Mouse (Mus musculus) ES-Bruce4 (cell line): ENCODE data around the gene Xpo6. TPM values are rescaled to one million over a fixed set of nuclear protein-coding genes. Genes with fewer than 3 reads are reported as not detected.

Experiments
- H3K27ac ChIP-seq: 2 replicates; pipeline ENCODE4 v1.5.1; 2012; ENCODE audit warnings: low read length, inconsistent platforms; ENCODE audit not compliant: insufficient read depth
- H3K27me3 ChIP-seq: 2 replicates; pipeline ENCODE4 v1.6.1; 2012; ENCODE audit warnings: mild to moderate bottlenecking, low read length, inconsistent platforms; ENCODE audit not compliant: control insufficient read depth, poor library complexity, insufficient read depth, severe bottlenecking
- H3K36me3 ChIP-seq: 2 replicates; pipeline ENCODE4 v1.6.1; 2012; ENCODE audit warnings: inconsistent platforms, mild to moderate bottlenecking, low read length, moderate library complexity; ENCODE audit not compliant: control insufficient read depth, poor library complexity, insufficient read depth, severe bottlenecking
- H3K4me1 ChIP-seq: one replicate; pipeline ENCODE4 v1.8.1; 2011; ENCODE audit warnings: low read length; ENCODE audit not compliant: control insufficient read depth, insufficient read depth
- H3K4me3 ChIP-seq: 2 replicates; pipeline ENCODE4 v1.5.1; 2011; ENCODE audit warnings: low read depth, mild to moderate bottlenecking, low read length
- H3K9ac ChIP-seq: 2 replicates; pipeline ENCODE4 v1.6.1; 2012; ENCODE audit warnings: low read depth, mild to moderate bottlenecking, inconsistent platforms; ENCODE audit not compliant: poor library complexity, severe bottlenecking
- H3K9me3 ChIP-seq: replicated peaks from 2 replicates; pipeline ENCODE4 v1.6.1; 2012; ENCODE audit warnings: mild to moderate bottlenecking, low read length, inconsistent platforms; ENCODE audit not compliant: control insufficient read depth, poor library complexity, insufficient read depth, severe bottlenecking
- CTCF ChIP-seq: IDR thresholded peaks from one replicate; pipeline ENCODE4 v1.8.1; 2011; ENCODE audit warnings: low read depth, low read length
- EP300 ChIP-seq: IDR thresholded peaks from 2 replicates; pipeline ENCODE4 v1.6.1; 2011; ENCODE audit warnings: low read depth, low read length; ENCODE audit not compliant: insufficient read depth
- POLR2A ChIP-seq: IDR thresholded peaks from one replicate; pipeline ENCODE4 v1.8.1; 2011; ENCODE audit warnings: low read length; ENCODE audit not compliant: insufficient read depth
- polyA plus RNA-seq: library from polyadenylated mRNA; stranded (reverse); fragments of >200 nt; gene quantifications from 2 replicates; pipeline ENCODE4 v1.2.4, GENCODE M21; 2011; ENCODE audit warnings: low read depth; ENCODE audit not compliant: missing spikeins, insufficient read depth, insufficient read length

The Xpo6 gene
- polyA plus RNA-seq, 1 experiment: 126 TPM

GRCm38 (mm10) chr7:126053618-126054017, 146.7 kb downstream of the Xpo6 start:
- Histone ChIP-seq H3K27me3 (no peaks in the 10 kb centered on the region), H3K36me3 (no peaks in the 10 kb centered on the region), H3K4me1 (no peaks in the 10 kb centered on the region), H3K9me3 (no peaks in the 10 kb centered on the region), H3K4me3 (no peak overlapping the region), H3K27ac (no peak overlapping the region), H3K9ac (no peak overlapping the region)
- TF ChIP-seq POLR2A: no peak
- no peak for TF ChIP-seq EP300
- no peak for TF ChIP-seq CTCF

- H3K9me3 ChIP-seq: no peaks in the 10 kb centered on the region
- no peak overlapping the region for H3K27ac ChIP-seq
These were observed 148.4 kb downstream of the Xpo6 start for GRCm38 (mm10) chr7:126051910-126052309.

More at GRCm38 (mm10) chr7:126051910-126052309, 148.4 kb downstream of the Xpo6 start:
- Histone ChIP-seq H3K36me3 (no peaks in the 10 kb centered on the region), H3K4me1 (no peaks in the 10 kb centered on the region), H3K9ac (no peak overlapping the region), H3K4me3 (no peak overlapping the region), H3K27me3 (no peaks in the 10 kb centered on the region)
- TF ChIP-seq POLR2A: no peak
- no peak for TF ChIP-seq CTCF
- TF ChIP-seq EP300: no peak

Other genes starting within 250 kb of the Xpo6 start
- not detected in 2 replicates for gene Gsg1l, start 118.1 kb downstream of the Xpo6 start, polyA plus RNA-seq
- gene Sbk1, start 72.1 kb upstream of the Xpo6 start, polyA plus RNA-seq: 24.7 TPM in 2 replicates
- 3.0 and 4.2 TPM in 2 replicates for gene Lat, start 169.1 kb upstream of the Xpo6 start, polyA plus RNA-seq
- gene Spns1, start 176.9 kb upstream of the Xpo6 start, polyA plus RNA-seq: 52.3 and 62.0 TPM in 2 replicates
- 76.8 and 78.6 TPM in 2 replicates for gene Nfatc2ip, start 196.2 kb upstream of the Xpo6 start, polyA plus RNA-seq
- gene Cd19, start 214.4 kb upstream of the Xpo6 start, polyA plus RNA-seq: not detected in 2 replicates
- 18.5 and 19.7 TPM in 2 replicates for gene Rabep2, start 228.3 kb upstream of the Xpo6 start, polyA plus RNA-seq